Mouse (Mus musculus) lung, adult 2 months (tissue): ENCODE data around the gene Nup153.

Experiments used
- CTCF ChIP-seq: fragments of 200-500 bp; IDR thresholded peaks from 2 replicates; pipeline ENCODE4 v1.5.1; 2011; ENCODE audit warnings: mild to moderate bottlenecking, low read length, control low read depth; ENCODE audit not compliant: insufficient read depth
- POLR2A ChIP-seq: fragments of 200-500 bp; IDR thresholded peaks from 2 replicates; pipeline ENCODE4 v1.6.1; 2011; ENCODE audit warnings: low read depth, mild to moderate bottlenecking, control low read depth, low read length, borderline replicate concordance; ENCODE audit errors: extremely low read depth

- TF ChIP-seq CTCF, result no peak
- no peak for TF ChIP-seq POLR2A
These were observed 11.7 kb upstream of the Nup153 start for GRCm38 (mm10) chr13:46739426-46739825.
